Mouse (Mus musculus) megakaryocyte, embryonic 14.5 days (primary cell): ENCODE measurements around the gene Tyrp1.

Experiments used
- FLI1 ChIP-seq: IDR thresholded peaks from 2 replicates; pipeline ENCODE4 v1.6.1; 2012; ENCODE audit warnings: low read length, inconsistent platforms, mixed read lengths
- GATA1 ChIP-seq: IDR thresholded peaks from 3 replicates; pipeline ENCODE4 v1.6.1; 2012; ENCODE audit warnings: mixed read lengths, low read length, inconsistent platforms, borderline replicate concordance

GRCm38 (mm10) chr4:80895278-80895894 lies 61.5 kb downstream of the Tyrp1 start:
- TF ChIP-seq GATA1 (no peak), FLI1 (no peak)
